Mouse (Mus musculus) kidney, postnatal 25 days (tissue): Measurements from ENCODE around the gene Gpr108.

ENCODE experiments used
- DNase-seq, 2 experiments: peaks; one replicate each; pipeline ENCODE4 v3.0.0; 2021; ENCODE audit warnings: mixed read lengths in 2 of 2

Gene Gpr108

DNA sequence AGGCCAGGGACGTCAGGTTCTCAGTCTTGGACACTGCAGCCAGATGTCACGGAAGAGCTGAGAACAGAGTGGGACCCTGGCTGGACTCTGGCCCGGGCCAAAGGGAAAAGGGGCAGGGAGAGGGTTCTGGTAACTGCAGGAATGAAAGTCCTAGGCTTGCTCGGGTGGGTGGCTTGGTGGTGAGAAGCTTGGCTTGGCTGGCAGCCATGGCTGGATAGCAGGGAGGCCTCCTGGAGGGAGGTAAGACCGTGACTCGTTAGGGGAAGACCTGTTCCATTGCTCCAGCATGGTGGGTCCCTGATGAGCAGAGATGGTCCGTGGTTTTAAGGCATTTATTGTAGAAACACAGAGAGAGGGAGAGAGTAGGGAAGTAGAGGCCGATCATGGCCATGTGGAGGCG is 23.1 kb upstream of the Gpr108 start:
- peak in 1 of 2 experiments; percentile 27 for DNase-seq

DNA sequence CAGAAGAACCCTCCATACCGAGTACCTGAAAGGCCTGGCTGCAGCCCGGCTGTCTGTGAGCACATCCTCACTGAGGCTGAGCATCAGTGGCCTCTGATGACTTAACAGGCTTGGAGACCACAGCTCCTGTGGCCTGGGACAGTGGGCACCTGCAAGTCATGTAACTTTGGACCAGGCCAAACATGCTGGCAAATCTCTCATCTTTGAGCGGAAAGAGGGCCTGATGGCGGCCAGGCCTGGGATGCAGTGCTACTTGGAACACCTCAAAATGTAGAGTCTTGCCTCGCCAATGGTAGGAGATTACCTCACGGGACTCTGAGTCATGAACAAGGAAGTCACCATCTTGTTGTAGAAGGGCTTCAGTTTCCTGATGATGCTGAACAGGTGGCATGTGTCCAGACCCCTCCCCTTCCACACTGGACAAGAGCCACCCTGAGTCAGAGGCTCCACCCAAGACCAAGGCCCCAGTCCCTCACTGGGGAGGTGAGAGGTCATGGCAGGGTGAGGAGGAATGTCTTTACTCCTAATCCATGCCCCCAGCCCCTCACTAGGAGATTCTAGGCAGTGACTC is 19.4 kb upstream of the Gpr108 start:
- no peak for DNase-seq

DNA sequence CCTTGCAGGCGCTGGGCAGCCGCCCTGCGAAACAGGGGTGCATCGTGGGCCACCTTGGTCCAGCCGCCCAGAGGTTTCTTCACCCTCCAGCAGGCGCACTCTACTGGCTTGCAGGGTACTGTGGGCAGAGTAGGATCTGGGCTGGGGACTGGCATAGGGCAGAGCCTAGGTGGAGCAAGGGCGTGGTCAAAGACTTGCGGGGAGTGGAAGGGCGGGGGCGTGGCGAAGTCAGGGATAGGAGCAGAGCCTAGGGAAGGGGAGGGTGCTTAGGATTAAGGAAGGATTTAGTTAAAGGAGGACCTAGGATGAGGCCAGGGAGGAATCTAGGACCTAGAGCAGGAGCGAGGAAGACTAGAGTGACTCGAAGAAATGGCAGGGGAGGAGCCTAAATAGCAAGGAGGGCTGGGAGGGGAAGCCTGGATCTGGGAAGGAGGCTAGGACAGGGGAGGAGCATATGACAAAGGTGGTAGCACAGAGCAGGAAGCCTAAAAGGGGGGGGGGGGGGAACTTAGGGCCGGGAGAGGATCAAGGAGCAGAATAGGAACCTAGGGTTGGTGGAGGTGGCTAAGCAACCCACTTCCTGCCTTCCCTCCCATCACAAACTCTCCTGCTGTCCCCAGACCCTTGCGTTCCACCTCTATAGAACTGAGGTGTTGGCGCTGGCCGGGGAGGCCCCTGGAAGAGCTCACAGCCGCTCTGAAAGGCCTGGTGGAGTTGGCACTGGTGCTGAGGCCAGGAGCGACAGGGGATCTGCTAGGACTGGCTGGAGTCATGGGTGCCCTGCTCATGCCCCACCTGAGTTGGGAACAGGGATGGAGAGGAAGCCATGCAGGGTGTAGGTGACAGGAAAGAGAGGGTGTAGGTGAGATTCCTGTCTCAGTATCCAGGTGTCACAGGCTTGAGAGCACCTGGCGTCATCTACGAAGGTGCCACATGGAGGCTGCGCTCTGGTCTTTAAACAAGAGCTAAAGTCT is 17.0 kb upstream of the Gpr108 start:
- DNase-seq, result peak; percentile 95 to 96

DNA sequence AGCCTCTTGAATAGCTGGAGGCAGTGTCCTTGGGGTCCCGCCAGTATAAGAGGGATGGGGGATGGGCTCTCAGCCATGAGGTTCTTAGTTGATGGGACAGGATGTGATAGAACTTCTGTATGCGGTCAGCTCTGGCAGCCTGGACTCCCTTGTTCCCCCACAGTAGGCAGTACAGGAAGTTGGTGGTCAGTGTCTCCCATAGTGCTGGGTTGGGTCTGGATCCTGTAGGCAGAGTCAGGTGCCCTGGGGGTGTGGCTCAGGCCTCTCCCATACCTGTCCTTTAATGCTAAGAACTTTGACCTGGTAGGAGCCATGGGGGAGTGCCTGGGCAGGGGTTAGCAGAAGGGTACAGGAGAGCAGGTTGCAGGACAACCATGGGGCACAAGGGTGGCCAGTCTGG is 15.9 kb upstream of the Gpr108 start:
- no peak for DNase-seq

DNA sequence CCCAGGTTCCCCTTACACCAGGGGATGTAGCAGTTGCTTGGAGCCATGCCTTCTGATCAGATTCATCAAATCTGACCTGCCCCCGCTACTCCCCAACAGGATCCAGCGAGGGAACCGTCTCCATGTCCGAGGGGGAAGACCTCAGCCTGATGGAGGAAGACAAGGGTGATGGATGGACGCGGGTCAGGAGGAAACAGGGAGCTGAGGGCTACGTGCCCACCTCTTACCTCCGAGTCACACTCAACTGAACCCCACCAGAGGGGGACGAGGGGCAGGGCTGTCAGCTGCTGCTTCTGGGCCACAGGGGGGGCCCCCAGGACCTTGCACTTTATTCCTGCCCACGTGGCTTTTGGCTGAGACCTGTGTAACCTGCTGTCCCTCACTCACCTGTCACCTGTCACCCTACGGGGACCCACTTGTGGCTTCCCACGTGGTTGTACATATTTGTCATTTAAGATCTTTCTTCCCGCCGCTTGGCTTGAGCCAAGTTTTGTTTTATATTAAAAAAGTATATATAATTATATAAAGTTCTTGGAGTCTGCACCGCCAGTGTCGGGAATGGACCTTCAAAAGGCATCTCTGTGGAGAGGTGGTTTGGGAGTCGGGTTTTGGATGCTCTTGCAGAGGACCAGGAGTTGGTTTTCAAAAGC is 14.8 kb upstream of the Gpr108 start:
- no peak for DNase-seq

DNA sequence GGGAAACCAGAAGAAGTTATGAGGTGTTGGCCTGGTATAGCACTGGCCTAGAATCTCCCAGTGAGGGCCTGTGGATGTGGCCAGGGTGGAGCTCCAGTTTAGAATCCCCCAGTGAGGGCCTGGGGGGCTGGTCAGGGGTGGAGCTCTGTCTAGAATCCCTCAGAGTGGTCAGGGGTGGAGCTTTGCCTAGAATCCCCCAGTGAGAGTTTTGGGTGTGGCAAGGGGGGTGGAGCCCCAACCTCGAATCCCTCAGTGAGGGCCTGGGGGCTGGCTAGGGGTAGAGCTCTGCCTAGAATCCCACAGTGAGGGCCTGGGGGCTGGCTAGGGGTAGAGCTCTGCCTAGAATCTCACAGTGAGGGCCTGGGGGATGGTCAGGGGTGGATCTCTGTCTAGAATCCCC is 13.6 kb upstream of the Gpr108 start:
- DNase-seq, result no peak

DNA sequence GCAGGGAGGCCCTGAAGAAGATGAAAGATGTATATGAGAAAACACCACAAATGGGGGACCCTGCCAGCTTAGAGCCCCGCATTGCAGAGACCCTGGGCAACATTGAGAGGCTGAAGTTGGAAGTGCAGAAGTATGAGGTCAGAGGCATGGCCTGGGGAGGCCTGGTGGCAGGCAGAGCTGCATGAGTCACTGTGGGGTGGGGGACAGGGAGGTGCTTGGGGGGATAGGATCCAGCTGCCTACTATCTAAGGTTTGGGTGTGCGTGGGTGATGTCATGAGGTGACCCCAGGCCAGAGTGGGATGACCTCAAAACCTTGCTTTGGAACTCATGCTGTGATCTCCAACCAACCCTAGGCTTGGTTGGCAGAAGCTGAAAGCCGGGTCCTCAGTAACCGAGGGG is 13.0 kb upstream of the Gpr108 start:
- DNase-seq, result no peak

DNA sequence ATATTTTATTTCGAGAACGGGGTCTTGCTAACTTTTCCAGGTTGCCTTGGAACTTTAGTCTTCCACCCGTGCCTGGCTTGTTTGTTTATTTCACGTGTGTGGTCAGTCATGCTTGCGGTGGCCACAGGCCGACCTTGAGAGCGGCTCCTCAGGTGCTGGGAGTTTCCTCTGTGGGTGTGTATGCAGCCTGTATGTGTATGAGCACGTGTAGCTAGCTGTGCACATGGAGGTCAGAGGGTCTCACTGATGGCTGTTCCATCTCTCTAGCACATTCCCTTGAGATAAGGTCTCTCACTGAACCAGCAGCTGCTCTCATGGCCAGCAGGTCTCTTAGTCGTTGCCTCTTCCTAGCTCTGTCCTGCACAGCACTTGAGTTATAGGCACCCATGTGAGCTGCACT is 12.1 kb upstream of the Gpr108 start:
- DNase-seq, result no peak

DNA sequence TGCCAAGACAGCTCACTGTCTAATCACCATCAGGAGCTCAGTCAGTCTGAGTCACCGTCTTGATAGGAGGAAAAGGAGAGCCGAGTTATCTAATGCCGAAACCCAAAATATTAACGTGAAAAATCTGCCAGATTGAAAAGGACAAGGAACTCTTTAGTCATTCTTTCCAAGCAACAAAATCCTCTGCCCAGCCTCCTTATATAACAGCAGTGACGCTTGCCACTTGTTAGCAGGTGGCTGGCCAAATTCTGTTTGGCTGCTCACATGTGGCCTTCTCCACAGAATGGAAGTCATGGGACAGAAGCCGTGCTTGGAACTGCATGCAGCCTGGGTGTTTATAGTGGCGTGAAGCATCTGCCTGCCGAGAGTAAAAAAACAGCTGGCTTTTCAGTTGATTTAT is 11.5 kb upstream of the Gpr108 start:
- no peak for DNase-seq

DNA sequence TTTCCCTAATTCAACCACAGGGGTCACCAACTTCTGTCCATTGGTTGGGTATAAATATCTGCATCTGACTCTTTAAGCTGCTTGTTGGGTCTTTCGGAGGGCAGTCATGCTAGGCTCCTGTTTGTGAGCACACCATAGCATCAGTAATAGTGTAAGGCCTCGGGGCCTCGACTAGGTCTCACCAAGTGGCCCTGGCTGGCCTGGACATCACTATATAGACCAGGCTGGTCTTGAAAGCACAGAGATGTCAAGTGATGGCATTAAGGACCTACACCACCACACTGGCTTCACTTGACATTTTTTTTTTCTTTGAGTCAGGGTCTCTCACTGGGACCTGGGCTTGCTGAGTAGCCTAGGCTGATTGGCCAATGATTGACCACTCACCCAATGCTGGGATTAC is 9.9 kb upstream of the Gpr108 start:
- DNase-seq, result no peak

DNA sequence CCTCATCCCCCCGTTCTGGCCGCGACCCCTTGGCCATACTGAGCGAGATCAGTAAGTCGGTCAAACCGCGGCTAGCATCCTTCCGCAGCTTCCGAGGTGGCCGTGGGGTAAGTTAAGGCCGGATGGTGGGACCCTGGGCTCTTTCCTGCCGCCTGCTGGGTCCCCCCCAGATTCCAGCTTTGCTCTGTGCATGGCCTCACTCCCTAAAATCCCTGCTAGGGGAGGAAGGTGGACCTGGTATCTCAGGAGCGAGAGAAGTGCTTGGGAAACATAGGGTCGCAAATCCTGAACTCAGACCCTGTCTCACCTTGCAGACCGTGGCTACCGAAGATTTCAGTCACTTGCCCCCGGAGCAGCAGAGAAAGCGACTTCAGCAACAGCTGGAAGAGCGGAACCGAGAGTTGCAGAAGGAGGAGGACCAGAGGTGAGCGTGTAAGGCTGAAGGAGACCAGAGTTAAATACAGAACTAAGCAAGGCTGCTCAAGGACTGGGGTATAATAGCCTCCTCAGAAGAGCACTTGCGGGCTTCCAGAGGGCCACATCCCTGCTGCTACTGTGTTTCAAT is 8.8 kb upstream of the Gpr108 start:
- DNase-seq, result no peak

DNA sequence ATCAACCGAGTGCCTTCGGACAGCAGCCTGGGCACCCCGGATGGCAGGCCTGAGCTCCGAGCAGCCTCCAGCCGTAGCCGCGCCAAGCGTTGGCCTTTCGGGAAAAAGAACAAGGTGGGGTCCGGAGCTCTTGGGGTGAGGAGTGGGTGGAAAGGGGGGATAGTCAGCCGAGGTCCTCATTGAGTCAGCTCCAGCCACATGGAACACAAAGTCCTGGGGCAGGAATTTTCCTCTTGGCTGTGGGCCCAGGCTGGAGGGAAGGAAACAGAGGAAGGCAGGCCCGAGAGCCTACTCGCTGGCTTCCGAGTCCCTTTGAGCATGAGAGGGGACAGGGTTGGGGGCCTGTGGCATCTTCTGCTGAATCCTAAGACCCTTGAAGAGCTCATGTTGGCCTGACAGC is 7.1 kb upstream of the Gpr108 start:
- peak; percentile 51 to 60 for DNase-seq

DNA sequence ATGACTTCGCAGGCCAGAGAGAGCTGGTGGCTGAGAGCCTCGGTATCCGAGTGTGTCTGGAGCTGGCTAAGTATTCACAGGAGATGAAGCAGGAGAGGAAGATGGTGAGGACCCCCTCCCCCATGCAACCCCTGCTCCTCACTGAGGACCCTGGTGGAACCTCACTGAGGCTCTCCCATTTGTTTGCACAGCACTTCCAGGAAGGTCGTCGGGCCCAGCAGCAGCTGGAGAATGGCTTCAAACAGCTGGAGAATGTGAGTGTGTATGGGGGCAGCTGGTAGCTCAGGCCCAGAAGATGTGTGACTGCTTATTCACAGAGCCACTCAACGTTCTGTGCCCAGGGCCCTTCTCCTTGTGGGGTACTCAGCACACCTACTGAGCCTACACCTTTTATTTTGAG is 5.1 kb upstream of the Gpr108 start:
- no peak for DNase-seq

DNA sequence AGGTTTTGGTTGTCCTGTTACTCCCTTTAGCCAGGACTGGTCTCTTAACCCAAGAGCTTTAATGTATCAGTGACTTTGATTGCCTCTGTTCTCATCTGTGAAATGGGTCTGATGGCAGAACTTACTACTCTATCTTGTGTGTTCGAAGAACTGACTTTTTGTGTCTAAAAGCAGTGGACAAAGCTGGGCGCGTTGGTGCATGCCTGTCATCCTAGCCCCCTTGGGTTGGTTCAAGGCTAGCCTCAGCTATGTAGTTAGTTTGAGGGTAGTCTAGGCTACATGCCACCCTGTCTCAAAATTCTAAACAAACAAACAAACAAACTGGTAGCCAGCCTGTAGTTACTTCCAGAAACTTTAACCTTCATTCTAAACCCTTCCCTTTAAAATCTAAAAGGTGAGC is 3.2 kb upstream of the Gpr108 start:
- no peak for DNase-seq

DNA sequence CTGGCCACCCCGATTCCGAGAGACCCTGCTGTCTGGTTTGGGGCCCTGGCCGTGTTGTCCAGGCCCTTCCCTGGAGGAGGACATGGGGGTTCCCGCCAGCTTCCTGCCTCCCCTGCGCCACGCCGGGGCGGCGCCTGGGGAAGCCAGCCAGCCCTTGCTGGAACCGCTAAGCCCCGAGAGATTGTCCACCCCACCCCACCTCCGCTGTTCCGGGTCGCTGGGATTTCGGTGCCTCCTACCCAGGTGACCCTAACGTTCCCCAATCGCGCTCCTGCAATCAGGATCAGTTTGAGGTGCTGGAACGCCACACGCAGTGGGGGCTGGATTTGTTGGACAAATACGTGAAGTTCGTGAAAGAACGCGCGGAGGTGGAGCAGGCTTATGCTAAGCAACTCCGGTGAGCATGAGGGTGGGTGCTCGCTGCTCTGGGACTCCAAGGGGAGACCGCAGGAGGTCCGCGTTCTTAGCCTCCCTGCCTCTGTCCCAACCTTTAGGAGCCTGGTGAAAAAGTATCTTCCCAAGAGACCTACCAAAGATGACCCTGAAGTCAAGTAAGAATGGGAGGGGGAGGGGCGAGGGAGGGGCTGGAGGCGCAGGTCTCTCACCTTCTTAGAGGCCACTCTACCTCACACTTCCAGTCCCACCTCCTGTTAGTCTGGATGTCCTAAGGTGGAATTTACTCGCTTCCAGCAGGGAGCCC is 2.4 kb upstream of the Gpr108 start:
- peak; percentile 52 to 84 for DNase-seq

DNA sequence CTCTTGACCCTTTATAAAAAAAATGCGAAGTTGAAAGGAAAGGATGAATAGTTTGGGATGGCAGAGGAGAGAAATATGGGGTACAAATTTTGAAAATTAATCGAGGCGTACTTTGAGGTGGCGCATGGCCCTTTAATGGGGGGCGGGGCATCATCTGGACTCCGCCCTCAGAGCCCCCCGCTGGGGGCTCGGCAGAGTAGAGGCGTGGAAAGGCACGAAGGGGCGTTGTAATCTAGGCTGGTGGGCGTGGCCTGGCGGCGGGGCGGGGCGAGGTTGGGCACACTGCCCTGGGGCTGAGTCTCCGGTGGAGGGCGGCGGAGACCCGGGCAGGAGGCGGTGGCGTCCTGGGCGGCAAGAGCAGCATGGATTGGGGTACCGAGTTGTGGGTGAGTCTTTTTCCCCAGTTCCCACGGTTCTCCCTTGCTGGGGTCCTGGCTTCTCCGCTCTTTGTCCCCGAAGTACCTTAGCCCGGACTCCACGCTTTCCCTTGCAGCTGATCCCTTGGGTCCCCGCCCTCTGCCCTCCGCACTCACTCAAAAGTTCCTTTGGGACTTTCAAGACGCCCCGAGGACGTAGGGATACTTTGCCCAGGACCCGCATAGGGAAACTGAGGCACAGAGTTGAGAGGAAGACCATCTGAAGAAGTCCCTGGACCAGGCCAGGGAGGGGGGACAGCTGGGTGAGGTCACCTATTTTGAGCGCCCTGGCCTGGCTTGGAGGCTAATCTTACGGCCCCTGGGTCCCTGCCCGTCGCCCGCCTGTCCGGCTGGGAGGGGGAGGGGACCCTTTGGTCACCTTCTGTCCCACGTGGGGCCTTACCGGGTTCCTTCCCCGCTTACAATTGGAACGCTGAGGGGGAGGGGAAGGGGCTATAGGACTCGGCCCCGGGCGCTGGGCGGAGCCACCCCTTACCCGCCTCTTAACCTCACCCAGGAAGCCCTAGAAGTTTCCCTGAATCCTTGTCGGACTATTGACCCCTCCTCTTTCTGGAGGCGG is 1.2 kb upstream of the Gpr108 start, which contains the start of gene Trip10:
Gene Trip10 (plus strand): TSS at position 270 of the 996 bp plus-strand sequence.
- peak; percentile 97 to 99 for DNase-seq

DNA sequence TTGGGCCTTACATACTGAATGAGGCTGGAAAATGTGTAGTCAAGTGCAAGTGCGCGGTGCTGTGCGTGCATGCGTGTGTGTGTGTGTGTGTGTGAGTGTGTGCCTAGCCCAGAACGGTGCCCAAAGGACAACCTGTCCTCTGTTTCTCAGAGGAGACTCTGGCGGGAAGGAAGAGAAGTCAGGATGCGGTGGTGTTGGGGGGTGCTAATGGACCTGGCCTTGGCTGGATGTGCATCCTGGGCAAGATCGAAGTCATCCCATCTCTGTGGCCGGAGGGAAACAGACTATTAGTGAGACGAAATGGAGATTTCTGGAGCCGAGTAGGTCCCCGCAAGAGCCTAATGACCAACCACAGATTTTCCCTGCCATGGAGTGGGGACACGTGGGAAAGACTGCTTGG is 525 bp upstream of the Gpr108 start:
- DNase-seq, result peak in 1 of 2 experiments; percentile 53

DNA sequence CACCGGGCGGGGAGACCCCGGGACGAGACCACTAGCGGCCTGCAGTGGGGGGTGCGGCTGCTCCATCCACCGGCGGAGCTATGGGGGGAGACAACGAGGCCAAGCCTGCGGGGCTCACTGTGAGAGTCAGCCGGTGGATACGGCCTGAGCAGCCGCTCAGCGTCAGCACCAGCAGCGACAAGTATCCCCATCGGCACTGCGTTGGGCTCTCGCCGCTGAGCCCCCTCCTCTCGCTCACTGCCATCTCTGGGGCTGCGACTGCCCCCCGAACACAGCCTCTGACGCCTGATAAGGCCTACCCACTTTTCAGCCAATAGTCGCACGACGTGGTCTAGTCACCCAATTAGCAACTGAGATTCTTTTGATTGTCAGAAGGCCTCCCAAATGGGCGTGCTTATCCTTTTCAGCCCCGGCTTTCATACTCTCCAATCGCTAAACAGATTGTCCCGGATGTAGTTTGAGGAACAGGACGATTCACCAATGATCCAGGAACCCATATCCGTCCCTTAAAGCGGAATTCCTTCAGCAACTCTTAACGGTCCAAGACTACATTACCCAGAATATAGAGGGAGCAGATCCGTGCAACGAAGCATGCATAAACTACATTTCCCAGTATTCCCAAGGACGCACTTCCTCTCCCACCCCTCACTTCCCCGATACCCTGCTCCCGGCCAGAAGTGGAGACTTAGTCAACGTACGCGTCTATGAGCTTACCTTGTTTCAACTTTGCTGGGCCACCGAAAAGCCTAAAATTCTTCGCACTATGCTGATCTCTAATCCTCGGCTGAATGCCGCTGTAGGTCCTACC is 649 bp downstream of the Gpr108 start:
- DNase-seq, result peak; percentile 93 to 97

DNA sequence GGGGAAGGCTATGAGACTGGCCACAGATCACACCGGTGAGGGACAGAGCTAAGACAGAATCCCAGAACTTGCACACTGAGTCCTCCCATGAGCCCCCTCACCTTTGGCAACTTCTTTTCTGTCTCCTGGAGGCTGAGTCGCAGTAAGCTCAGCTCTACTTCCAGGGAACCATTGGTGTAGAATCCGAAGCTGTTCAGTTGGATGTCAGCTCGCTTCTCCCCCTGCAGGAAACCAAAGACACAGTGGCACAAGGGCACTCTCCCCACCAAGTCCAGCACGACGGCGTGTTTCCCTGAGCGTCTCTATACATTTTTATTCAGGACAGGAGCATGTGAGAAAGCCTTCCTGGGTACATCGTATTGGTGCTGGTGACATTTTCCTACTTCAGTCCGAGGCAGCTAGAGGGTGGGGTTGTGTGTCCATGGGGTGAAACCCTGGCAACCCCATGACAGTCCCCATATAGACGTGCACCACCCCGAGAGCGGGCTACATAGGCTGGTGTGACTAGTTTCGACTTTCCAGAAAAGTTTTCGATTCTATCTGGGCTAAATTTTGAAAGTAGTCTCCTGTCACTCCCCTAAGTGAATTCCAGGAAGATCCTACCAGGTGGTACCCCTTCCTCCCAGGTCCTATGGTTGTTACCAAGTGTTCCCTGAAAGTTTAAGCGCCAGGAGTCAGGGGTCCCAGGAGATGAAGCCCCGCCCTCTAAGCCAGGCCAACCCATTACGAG is 1.4 kb downstream of the Gpr108 start:
- DNase-seq, result no peak
